Mouse (Mus musculus): ENCODE data around the gene Zfp408. TPM values are rescaled to one million over a fixed set of nuclear protein-coding genes. Genes with fewer than 3 reads are reported as not detected.

Zfp408 gene
- polyA plus RNA-seq, 1 experiment from 2014 or later = 5.6 TPM

DNA sequence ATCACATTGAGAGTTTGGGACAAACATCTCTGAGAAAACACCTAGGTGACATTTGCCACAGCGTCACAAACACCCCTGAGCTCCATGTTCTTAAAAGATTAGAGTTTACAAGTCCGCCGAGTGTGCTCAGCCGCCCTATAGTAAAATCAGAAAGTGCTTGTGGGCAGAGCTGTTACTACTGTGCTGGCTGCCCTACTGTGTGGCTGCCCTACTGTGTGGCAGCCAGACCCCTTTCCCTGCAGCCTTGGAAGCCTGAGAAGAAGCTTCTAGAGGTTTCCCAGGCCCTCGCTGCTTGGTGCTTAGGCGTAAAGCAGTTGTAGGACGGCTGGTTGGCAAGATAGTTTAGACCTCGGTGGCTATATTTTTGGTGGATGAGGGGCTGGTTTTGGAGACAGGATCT, 10.1 kb upstream of the Zfp408 start:
- no peaks in the 10 kb centered on the region; the same call in none of the 2 replicates for H3K36me3 ChIP-seq (ENCODE audit: control insufficient read depth, insufficient read depth, low read length)
- H3K9ac ChIP-seq (ENCODE audit: low read length) = no peak overlapping the region
- no peak overlapping the region for H3K27ac ChIP-seq (ENCODE audit: low read depth, low read length)
- WGBS = 95% methylated on average over 8 of the region's 8 CpGs
- ATAC-seq (ENCODE audit: insufficient read depth, low FRiP score, low TSS enrichment) = no peak
- H3K9me3 ChIP-seq (ENCODE audit: control insufficient read depth, low read length) = no peaks in the 10 kb centered on the region
- no peaks in the 10 kb centered on the region for H3K4me1 ChIP-seq (ENCODE audit: control insufficient read depth, insufficient read depth, low read length)
- H3K27me3 ChIP-seq (ENCODE audit: control insufficient read depth, insufficient read depth, low read length) = no peaks in the 10 kb centered on the region
- DNase-seq (ENCODE audit: low spot score) = no peak
- H3K4me3 ChIP-seq (ENCODE audit: low read depth, low read length) = no peak overlapping the region
- H3K4me2 ChIP-seq (ENCODE audit: low read depth) = no peak overlapping the region

DNA sequence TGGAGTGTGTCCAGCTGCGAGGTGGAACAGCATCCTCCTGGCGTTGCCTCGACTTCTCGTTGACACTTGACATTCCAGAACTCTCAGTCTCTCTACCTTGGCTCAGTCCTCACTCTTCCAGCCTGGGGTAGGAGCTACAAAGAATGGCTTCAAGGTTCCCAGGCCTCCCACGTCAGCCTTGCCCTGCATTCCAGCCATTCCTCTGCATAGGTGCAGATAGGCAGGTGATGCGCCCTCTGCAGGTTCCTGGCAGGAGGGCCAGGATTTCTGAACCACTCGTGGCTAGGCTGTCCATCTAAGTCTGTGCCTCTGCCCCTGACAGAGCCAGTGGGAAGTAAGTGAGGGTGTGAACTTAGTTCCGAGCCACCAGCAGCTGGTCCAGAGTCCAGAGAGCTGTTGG, 7.2 kb upstream of the Zfp408 start:
- Histone ChIP-seq H3K4me2 (ENCODE audit: low read depth) (no peak overlapping the region), H3K9ac (ENCODE audit: low read length) (no peak overlapping the region), H3K9me3 (ENCODE audit: control insufficient read depth, low read length) (no peaks in the 10 kb centered on the region), H3K27me3 (ENCODE audit: control insufficient read depth, insufficient read depth, low read length) (no peaks in the 10 kb centered on the region), H3K4me3 (ENCODE audit: low read depth, low read length) (no peak overlapping the region), H3K27ac (ENCODE audit: low read depth, low read length) (no peak overlapping the region), H3K4me1 (ENCODE audit: control insufficient read depth, insufficient read depth, low read length) (no peaks in the 10 kb centered on the region), H3K36me3 (ENCODE audit: control insufficient read depth, insufficient read depth, low read length) (no peaks in the 10 kb centered on the region; the same call in none of the 2 replicates)
- DNase-seq (ENCODE audit: low spot score) (no peak), ATAC-seq (ENCODE audit: insufficient read depth, low FRiP score, low TSS enrichment) (no peak)
- 76% methylated on average over 8 of the region's 8 CpGs for WGBS

DNA sequence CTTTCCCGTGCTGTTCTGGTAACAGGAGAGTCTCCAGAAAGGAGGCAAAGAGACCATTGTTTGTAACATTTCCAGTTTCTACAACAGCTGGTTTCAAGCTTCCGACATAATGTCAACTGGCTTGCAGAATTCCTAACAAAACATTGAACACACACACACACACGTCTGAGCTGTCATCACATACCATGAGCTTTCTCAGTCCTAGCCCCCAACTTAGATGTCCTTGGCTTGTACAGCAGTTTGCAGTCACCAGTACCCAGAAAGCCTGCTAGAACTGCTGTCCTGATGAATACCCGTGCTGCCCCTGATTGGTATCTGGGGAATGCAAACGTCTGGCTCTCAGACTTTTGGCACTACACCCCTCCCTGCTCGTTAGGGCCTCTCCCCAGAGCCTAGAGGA, 6.2 kb upstream of the Zfp408 start:
- Histone ChIP-seq H3K4me3 (ENCODE audit: low read depth, low read length) (no peak overlapping the region), H3K27ac (ENCODE audit: low read depth, low read length) (no peak overlapping the region), H3K27me3 (ENCODE audit: control insufficient read depth, insufficient read depth, low read length) (no peaks in the 10 kb centered on the region), H3K4me1 (ENCODE audit: control insufficient read depth, insufficient read depth, low read length) (peaks cover 3% of the 10 kb centered on the region), H3K9ac (ENCODE audit: low read length) (no peak overlapping the region), H3K9me3 (ENCODE audit: control insufficient read depth, low read length) (no peaks in the 10 kb centered on the region), H3K36me3 (ENCODE audit: control insufficient read depth, insufficient read depth, low read length) (no peaks in the 10 kb centered on the region; the same call in none of the 2 replicates), H3K4me2 (ENCODE audit: low read depth) (no peak overlapping the region)
- 88% methylated on average over 6 of the region's 6 CpGs for WGBS
- no peak for ATAC-seq (ENCODE audit: insufficient read depth, low FRiP score, low TSS enrichment)
- DNase-seq (ENCODE audit: low spot score) = no peak

DNA sequence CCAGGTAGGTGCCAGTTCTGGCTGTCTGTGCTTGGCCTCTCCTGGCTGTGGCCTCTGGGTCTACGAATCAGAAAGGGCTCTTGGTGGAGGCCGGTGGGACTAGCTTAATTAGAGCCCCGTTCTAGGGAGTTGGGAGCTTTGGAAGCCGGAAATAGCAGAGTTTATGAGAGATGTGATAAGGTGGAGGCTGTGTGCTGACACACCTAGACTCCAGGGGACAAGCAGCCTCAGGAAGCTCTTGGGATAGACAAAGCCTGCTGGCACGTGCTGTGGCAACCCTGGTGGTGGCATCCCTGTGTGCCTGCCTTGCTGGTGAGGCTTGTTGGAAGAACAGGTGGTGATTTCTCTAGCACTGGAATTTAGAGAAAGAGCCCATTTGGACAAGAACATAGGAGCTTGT, 5.8 kb upstream of the Zfp408 start:
- H3K27me3 ChIP-seq (ENCODE audit: control insufficient read depth, insufficient read depth, low read length) = no peaks in the 10 kb centered on the region
- H3K36me3 ChIP-seq (ENCODE audit: control insufficient read depth, insufficient read depth, low read length) = no peaks in the 10 kb centered on the region; the same call in none of the 2 replicates
- no peak overlapping the region for H3K9ac ChIP-seq (ENCODE audit: low read length)
- H3K4me2 ChIP-seq (ENCODE audit: low read depth) = no peak overlapping the region
- DNase-seq (ENCODE audit: low spot score) (no peak), ATAC-seq (ENCODE audit: insufficient read depth, low FRiP score, low TSS enrichment) (no peak)
- H3K27ac ChIP-seq (ENCODE audit: low read depth, low read length) = no peak overlapping the region
- 93% methylated on average over 5 of the region's 5 CpGs for WGBS
- H3K9me3 ChIP-seq (ENCODE audit: control insufficient read depth, low read length) = no peaks in the 10 kb centered on the region
- peaks cover 6% of the 10 kb centered on the region for H3K4me1 ChIP-seq (ENCODE audit: control insufficient read depth, insufficient read depth, low read length)
- no peak overlapping the region for H3K4me3 ChIP-seq (ENCODE audit: low read depth, low read length)

DNA sequence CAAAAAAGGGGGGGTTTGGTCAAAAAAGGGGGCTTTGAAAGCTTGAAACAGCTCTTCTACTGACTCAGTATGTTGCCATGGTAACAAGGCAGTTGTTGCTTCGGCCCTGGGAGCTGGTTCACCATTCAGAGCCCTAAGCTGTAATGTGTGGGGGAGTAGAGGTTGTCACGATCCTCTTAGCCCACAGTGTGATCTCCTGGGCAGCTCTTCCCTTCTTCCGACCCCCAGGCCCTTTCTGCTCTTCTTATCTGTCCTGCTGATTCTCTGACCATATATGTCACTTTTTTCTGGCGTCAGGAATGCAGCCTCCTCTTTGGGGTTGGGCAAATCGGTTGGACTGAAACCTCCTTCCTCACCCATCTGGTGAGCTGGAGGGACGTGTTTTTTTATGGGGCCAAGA, 3.3 kb upstream of the Zfp408 start:
- ATAC-seq (ENCODE audit: insufficient read depth, low FRiP score, low TSS enrichment) = no peak
- H3K4me1 ChIP-seq (ENCODE audit: control insufficient read depth, insufficient read depth, low read length) = peaks cover 14% of the 10 kb centered on the region
- H3K27ac ChIP-seq (ENCODE audit: low read depth, low read length) = no peak overlapping the region
- no peak overlapping the region for H3K4me2 ChIP-seq (ENCODE audit: low read depth)
- H3K9me3 ChIP-seq (ENCODE audit: control insufficient read depth, low read length) = no peaks in the 10 kb centered on the region
- 58% methylated on average over 6 of the region's 6 CpGs for WGBS
- no peak for DNase-seq (ENCODE audit: low spot score)
- no peaks in the 10 kb centered on the region for H3K27me3 ChIP-seq (ENCODE audit: control insufficient read depth, insufficient read depth, low read length)
- no peaks in the 10 kb centered on the region; the same call in none of the 2 replicates for H3K36me3 ChIP-seq (ENCODE audit: control insufficient read depth, insufficient read depth, low read length)
- H3K4me3 ChIP-seq (ENCODE audit: low read depth, low read length) = no peak overlapping the region
- no peak overlapping the region for H3K9ac ChIP-seq (ENCODE audit: low read length)

DNA sequence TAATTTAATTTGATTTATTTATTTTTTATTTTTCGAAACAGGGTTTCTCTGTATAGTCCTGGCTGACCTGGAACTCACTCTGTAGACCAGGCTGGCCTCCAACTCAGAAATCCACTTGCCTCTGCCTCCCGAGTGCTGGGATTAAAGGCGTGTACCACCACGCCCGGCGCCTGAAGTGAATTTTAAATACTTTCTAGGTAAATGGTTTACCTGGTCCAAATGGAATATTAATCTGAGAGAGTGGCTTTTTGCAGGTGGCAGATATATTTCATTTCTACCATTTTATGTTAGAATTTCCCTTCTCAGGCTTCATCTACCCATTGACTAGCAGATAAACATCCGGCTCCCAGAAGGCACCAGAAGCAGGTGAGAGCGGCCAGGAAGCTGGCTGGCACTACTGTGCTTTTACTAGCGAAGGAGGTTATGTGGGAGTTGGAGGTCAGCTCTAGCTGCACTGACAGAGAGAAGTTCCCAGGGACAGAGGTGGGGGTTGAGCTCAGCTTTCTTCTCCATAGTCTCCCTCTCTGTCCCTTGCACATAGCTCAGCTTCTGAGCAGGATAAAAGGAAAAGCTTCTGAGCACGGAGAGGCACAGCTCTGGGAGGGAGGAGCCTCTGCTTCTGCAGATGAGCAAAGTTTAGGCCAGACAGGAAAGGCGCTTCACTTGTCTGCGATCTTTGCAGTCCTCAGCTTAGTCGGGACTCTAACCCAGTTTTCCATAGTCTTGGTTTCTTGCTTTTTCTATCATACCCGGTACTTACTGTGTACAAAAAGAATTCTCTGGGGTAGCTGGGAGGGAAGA, 2.1 kb upstream of the Zfp408 start:
- 88% methylated on average over 14 of the region's 14 CpGs for WGBS

DNA sequence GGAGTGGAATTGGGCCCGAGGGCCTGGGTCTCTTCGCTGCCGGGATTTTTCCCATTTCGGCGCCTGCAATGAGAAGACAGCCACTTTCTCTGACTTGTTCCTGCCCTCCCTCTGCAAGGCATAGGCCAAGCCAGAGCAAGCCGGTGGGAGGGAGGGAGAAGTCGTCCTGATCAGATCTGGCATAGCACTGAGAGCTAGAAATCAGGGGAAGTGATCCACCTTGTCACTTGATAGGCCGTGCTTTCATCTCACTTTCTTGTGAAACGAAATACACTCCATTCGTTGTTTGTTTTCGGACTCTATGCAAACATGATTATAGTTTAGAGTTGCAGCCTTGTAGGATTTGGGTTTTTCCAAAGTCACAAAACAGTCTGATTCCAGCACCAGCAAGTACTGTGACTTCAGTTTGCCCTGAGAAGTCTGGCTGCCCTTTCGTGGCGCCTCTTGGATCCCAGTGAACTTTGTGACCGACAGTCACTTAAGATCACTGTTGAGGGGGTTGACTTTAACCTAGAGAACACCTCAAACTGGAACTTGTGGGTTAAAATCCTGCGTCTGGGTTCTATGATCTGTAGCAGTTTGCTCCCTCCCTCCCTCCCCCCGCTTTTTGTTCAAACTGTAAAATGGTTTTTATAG, 887 bp upstream of the Zfp408 start:
- H3K9ac ChIP-seq (ENCODE audit: low read length) = peak overlapping the region; percentile 69
- DNase-seq (ENCODE audit: low spot score) = no peak
- ATAC-seq (ENCODE audit: insufficient read depth, low FRiP score, low TSS enrichment) = peak; percentile 46
- H3K4me3 ChIP-seq (ENCODE audit: low read depth, low read length) = peak overlapping the region; percentile 54
- H3K27ac ChIP-seq (ENCODE audit: low read depth, low read length) = peak overlapping the region; percentile 76; the same call in 1 of the 2 replicates
- no peaks in the 10 kb centered on the region for H3K9me3 ChIP-seq (ENCODE audit: control insufficient read depth, low read length)
- no peaks in the 10 kb centered on the region for H3K27me3 ChIP-seq (ENCODE audit: control insufficient read depth, insufficient read depth, low read length)
- H3K4me1 ChIP-seq (ENCODE audit: control insufficient read depth, insufficient read depth, low read length) = peaks cover 14% of the 10 kb centered on the region
- 17% methylated on average over 16 of the region's 16 CpGs for WGBS
- H3K36me3 ChIP-seq (ENCODE audit: control insufficient read depth, insufficient read depth, low read length) = peaks cover 18% of the 10 kb centered on the region
- peak overlapping the region; percentile 81 for H3K4me2 ChIP-seq (ENCODE audit: low read depth)

More for the DNA sequence above, 2.1 kb upstream of the Zfp408 start:
- no peak overlapping the region for H3K4me2 ChIP-seq (ENCODE audit: low read depth)
- no peaks in the 10 kb centered on the region for H3K27me3 ChIP-seq (ENCODE audit: control insufficient read depth, insufficient read depth, low read length)
- no peak overlapping the region for H3K4me3 ChIP-seq (ENCODE audit: low read depth, low read length)
- peaks cover 14% of the 10 kb centered on the region for H3K4me1 ChIP-seq (ENCODE audit: control insufficient read depth, insufficient read depth, low read length)
- no peak overlapping the region for H3K27ac ChIP-seq (ENCODE audit: low read depth, low read length)
- H3K9ac ChIP-seq (ENCODE audit: low read length) = no peak overlapping the region
- no peaks in the 10 kb centered on the region for H3K9me3 ChIP-seq (ENCODE audit: control insufficient read depth, low read length)
- ATAC-seq (ENCODE audit: insufficient read depth, low FRiP score, low TSS enrichment) (no peak), DNase-seq (ENCODE audit: low spot score) (no peak)
- H3K36me3 ChIP-seq (ENCODE audit: control insufficient read depth, insufficient read depth, low read length) = peaks cover 6% of the 10 kb centered on the region

DNA sequence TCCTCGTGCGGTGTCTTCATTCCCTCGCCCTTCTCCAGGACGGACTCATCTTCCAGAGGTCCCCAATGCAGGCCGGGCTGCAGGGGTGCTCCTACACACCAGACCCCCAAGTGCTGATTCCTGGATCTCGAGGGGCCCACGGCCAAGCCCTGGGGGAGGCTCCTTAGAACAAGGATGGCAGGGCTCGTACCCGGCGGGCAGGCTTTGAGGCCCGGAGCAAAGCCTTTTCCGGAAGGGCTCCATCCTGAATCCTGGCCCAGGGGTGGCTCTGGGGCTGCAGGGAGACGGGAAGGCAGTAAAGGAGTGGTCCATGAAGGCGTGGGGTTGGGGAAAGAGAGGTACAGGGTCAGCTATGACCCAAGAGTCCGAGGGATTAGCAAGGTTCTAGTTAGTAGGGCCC, 439 bp downstream of the Zfp408 start:
- H3K4me1 ChIP-seq (ENCODE audit: control insufficient read depth, insufficient read depth, low read length) = peaks cover 14% of the 10 kb centered on the region
- H3K9ac ChIP-seq (ENCODE audit: low read length) = peak overlapping the region; percentile 69
- no peaks in the 10 kb centered on the region for H3K27me3 ChIP-seq (ENCODE audit: control insufficient read depth, insufficient read depth, low read length)
- DNase-seq (ENCODE audit: low spot score) (peak; percentile 19), ATAC-seq (ENCODE audit: insufficient read depth, low FRiP score, low TSS enrichment) (0 out of 2 replicates have a peak, but pooled peaks have one; percentile 7)
- peaks cover 26% of the 10 kb centered on the region for H3K36me3 ChIP-seq (ENCODE audit: control insufficient read depth, insufficient read depth, low read length)
- H3K9me3 ChIP-seq (ENCODE audit: control insufficient read depth, low read length) = no peaks in the 10 kb centered on the region
- H3K27ac ChIP-seq (ENCODE audit: low read depth, low read length) = no peak overlapping the region
- 3% methylated on average over 15 of the region's 15 CpGs for WGBS
- H3K4me2 ChIP-seq (ENCODE audit: low read depth) = peak overlapping the region; percentile 97
- H3K4me3 ChIP-seq (ENCODE audit: low read depth, low read length) = peak overlapping the region; percentile 54

DNA sequence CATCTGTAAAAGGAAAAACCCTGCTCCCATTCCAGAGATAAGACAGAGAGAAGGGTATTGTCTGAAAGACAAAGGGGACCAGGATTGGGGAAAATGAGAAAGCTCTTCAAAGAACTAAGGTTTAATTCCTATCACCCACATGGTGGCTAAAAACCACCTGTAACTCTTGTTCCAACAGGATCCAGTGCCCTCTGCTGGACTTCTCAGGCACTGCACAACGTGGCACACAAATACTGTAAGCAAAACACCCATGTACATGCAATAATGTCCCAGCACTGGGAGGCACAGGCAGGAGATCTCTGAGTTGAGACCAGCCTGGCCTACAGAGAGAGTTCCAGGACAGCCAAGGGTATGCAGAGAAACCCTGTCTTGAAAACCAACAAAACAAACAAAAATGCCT, 2.9 kb downstream of the Zfp408 start:
- Histone ChIP-seq H3K9me3 (ENCODE audit: control insufficient read depth, low read length) (no peaks in the 10 kb centered on the region), H3K27ac (ENCODE audit: low read depth, low read length) (no peak overlapping the region), H3K4me1 (ENCODE audit: control insufficient read depth, insufficient read depth, low read length) (peaks cover 14% of the 10 kb centered on the region), H3K4me2 (ENCODE audit: low read depth) (no peak overlapping the region), H3K4me3 (ENCODE audit: low read depth, low read length) (no peak overlapping the region), H3K36me3 (ENCODE audit: control insufficient read depth, insufficient read depth, low read length) (peaks cover 29% of the 10 kb centered on the region), H3K27me3 (ENCODE audit: control insufficient read depth, insufficient read depth, low read length) (no peaks in the 10 kb centered on the region), H3K9ac (ENCODE audit: low read length) (no peak overlapping the region)
- WGBS = 33% methylated on average over 1 of the region's 1 CpGs
- DNase-seq (ENCODE audit: low spot score) (peak; percentile 71), ATAC-seq (ENCODE audit: insufficient read depth, low FRiP score, low TSS enrichment) (no peak)
